Mouse (Mus musculus): ENCODE measurements at regions not wholly inside any gene's neighbourhood (a gene's known extent, or its start where the extent isn't known, plus 50 kb on each side); places are given as distances from the start of the nearest gene placed in this dataset.

DNA sequence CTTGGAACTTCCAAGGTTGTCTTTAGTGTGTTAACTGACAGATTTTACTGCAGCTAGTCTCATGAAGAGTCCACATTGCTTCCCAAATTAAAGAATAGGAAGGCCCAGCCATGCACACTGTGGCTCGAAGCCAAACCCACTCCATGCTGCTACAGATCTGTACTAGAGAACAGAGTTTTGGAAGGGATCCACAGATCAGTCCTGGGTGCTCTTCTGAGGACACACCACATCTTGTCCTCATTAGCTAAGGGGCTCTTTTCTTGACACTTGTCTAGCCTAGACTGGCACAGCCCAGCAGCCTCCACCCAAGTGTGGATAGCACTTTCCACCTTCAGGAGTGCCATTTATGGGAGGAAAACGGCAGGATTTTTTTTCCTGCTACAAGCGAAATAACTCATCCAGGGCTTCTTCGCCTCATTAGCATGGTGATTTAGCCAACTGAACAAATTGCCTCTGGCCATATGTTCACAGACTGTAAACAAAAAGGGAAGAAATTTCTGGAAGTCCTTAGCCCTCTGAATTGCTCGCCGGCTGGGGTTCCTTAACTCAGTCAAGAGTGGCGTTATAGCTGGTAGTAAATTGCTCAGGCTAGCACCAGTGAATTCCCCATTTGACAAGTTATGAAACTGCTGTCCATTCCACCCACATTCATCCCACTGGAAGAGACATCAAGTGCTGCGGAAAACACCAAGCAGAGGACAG lies 690.4 kb downstream of the Defb40 start:
- no peaks in the 10 kb centered on the region for H3K36me3 ChIP-seq
- no peak overlapping the region for H3K4me2 ChIP-seq (replicated peaks)
- 37% methylated on average over 8 of the region's 8 CpGs for WGBS
- no peaks in the 10 kb centered on the region for H3K9me3 ChIP-seq
- no peaks in the 10 kb centered on the region for H3K27me3 ChIP-seq
- H3K27ac ChIP-seq: no peak overlapping the region
- no peaks in the 10 kb centered on the region for H3K4me1 ChIP-seq
- H3K9ac ChIP-seq: no peak overlapping the region
- no peak overlapping the region for H3K4me3 ChIP-seq
- no peak for ATAC-seq (ENCODE audit: low FRiP score, low read depth)

DNA sequence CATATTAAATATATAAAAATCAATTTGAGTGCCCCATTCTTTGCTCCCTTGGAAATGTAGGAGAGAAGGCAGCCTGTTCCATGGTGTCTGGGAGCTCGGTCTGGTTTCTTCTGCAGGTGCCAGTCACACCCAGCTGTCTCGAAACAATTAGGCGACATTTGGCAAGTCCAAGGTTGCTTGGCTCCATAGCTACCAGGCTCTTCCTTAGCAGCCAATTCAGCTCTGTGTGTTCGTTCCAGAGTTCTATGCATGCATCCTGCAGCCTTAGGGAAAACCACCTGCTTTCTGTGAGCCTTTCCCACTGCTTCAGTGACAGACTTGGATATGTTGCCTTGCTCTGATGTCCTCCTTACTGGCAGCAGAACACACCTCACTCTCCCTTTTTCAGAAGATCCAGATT lies 698.1 kb downstream of the Defb40 start:
- Histone ChIP-seq H3K4me3 (no peak overlapping the region), H3K36me3 (no peaks in the 10 kb centered on the region), H3K4me1 (no peaks in the 10 kb centered on the region), H3K27me3 (no peaks in the 10 kb centered on the region), H3K9ac (no peak overlapping the region), H3K27ac (no peak overlapping the region), H3K9me3 (no peaks in the 10 kb centered on the region), H3K4me2 (replicated peaks) (no peak overlapping the region)
- no peak for ATAC-seq (ENCODE audit: low FRiP score, low read depth)
- WGBS: 67% methylated on average over 4 of the region's 4 CpGs

DNA sequence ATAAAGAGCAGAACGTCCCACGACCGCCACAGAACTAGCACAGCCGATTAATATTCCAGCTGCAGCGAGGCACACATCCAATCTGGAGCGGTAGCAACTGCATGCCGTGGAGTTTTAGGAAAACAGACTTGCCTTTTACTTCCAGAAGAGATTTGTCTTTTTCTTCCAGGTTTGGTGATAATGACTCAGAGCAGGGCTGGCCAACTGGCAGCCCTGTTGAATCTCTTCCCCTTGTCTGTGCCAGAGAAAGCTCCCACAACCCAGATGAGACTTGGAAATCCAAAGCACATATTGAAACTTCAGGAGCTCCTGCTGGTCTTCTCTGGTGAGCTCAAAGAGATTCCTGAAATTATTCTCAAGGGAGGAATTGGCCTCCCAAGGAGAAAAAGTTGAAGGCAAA lies 709.8 kb downstream of the Defb40 start:
- Histone ChIP-seq H3K27ac (no peak overlapping the region), H3K9ac (no peak overlapping the region), H3K27me3 (no peaks in the 10 kb centered on the region), H3K4me2 (replicated peaks) (no peak overlapping the region), H3K4me3 (no peak overlapping the region), H3K4me1 (no peaks in the 10 kb centered on the region), H3K36me3 (no peaks in the 10 kb centered on the region), H3K9me3 (no peaks in the 10 kb centered on the region)
- WGBS: 86% methylated on average over 7 of the region's 7 CpGs
- ATAC-seq (ENCODE audit: low FRiP score, low read depth): no peak

DNA sequence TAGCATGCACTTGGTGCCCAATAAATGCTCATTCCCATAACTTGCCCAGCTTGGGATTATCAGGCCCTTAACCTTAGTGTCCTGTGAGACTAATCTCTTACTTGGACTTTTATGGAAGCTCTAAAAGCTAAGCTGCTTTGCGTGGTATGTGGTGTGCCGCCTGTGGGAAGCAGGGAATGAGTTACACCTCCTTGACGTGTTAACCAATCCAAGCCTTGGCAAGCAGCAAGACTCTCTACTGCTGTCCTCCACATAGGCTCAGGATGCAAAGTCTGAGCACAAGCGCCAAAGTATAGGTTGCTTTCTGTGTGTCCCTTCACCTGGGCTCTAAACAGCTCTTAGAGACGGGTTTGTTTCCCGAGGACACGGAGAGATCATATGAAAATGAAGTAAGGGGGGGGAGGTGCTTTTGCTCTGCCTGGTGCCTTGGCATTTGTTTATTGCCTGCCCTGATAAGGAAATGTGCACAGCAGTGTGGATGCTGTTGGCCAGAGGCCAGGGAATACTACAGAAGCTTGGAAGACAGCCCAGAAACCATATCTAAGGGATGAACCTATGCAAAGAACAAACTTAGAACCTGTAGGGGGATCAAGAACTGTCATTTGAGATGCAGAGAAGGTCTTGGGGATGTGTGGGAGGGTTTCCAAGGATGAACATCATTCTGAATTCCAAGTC lies 719.6 kb downstream of the Defb40 start:
- WGBS: 66% methylated on average over 7 of the region's 7 CpGs
- no peaks in the 10 kb centered on the region for H3K9me3 ChIP-seq
- H3K4me1 ChIP-seq: no peaks in the 10 kb centered on the region
- no peaks in the 10 kb centered on the region for H3K27me3 ChIP-seq
- no peak overlapping the region for H3K4me2 ChIP-seq (replicated peaks)
- H3K4me3 ChIP-seq: no peak overlapping the region
- no peaks in the 10 kb centered on the region for H3K36me3 ChIP-seq
- H3K9ac ChIP-seq: no peak overlapping the region
- H3K27ac ChIP-seq: no peak overlapping the region
- ATAC-seq (ENCODE audit: low FRiP score, low read depth): no peak

DNA sequence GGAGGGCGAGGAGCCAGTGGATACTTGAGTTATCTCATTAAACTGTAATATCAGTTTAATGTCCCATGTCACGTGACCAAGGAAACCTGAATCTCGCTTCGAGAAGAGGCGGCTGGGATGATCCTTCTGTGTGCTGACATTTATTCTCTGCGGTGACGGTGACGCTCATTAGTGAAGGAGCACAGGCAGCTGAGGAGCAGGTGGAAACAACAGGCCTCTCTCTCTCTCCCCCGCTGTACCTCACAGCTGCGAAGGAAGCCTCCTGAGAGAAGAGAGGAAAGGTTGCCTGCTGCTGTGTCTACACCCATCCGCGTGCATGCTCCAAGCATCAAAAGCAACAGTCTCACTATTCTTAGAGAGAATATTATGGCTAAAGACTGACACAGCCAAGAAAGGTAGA lies 731.8 kb downstream of the Defb40 start:
- Histone ChIP-seq H3K9me3 (no peaks in the 10 kb centered on the region), H3K36me3 (no peaks in the 10 kb centered on the region), H3K27ac (no peak overlapping the region), H3K9ac (no peak overlapping the region), H3K4me2 (replicated peaks) (no peak overlapping the region), H3K4me1 (no peaks in the 10 kb centered on the region), H3K4me3 (no peak overlapping the region), H3K27me3 (no peaks in the 10 kb centered on the region)
- 90% methylated on average over 12 of the region's 12 CpGs for WGBS
- no peak for ATAC-seq (ENCODE audit: low FRiP score, low read depth)

DNA sequence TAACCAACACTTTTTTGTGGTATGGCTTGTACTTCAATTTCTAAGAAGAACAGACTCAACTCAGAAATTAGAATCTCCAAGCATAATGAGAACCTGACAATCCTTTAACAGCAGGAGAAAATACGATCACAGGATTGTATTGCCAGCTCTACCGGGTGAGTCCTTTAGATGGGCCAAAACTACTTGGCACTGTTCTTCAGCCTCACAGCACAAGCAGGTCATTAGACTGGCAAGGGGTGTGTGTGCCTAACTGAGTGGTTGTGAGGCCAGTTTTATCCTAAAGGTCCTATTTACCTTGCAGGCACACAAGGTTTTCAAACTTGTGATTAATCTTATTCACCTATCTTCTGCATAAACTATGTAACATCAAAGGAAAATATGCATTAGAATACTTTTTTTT lies 760.5 kb downstream of the Defb40 start:
- Histone ChIP-seq H3K9ac (no peak overlapping the region), H3K27ac (no peak overlapping the region), H3K9me3 (no peaks in the 10 kb centered on the region), H3K4me1 (no peaks in the 10 kb centered on the region), H3K36me3 (no peaks in the 10 kb centered on the region), H3K27me3 (no peaks in the 10 kb centered on the region), H3K4me2 (replicated peaks) (no peak overlapping the region), H3K4me3 (no peak overlapping the region)
- WGBS: 72% methylated on average over 2 of the region's 2 CpGs
- ATAC-seq (ENCODE audit: low FRiP score, low read depth): no peak

DNA sequence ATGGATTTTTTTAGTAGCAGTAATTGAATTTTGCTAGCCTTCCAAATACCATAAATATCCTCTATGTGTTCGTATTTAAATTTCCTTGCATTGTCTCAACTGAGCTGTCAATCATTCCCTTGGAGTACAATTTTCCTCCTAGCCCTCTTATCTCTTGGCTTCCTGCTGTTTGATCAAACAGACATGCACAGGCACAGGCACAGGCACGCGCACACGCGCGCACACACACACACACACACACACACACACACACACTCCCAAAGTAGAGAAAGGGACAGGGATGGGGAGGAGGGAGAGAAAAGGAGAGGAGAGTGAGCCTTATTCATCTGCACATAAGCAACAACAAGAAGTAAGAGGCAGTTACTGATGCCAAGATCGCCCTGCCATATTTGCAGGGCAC lies 760.9 kb downstream of the Defb40 start:
- Histone ChIP-seq H3K9me3 (no peaks in the 10 kb centered on the region), H3K27me3 (no peaks in the 10 kb centered on the region), H3K9ac (no peak overlapping the region), H3K4me2 (replicated peaks) (no peak overlapping the region), H3K4me3 (no peak overlapping the region), H3K36me3 (no peaks in the 10 kb centered on the region), H3K4me1 (no peaks in the 10 kb centered on the region), H3K27ac (no peak overlapping the region)
- no peak for ATAC-seq (ENCODE audit: low FRiP score, low read depth)
- 91% methylated on average over 7 of the region's 7 CpGs for WGBS

DNA sequence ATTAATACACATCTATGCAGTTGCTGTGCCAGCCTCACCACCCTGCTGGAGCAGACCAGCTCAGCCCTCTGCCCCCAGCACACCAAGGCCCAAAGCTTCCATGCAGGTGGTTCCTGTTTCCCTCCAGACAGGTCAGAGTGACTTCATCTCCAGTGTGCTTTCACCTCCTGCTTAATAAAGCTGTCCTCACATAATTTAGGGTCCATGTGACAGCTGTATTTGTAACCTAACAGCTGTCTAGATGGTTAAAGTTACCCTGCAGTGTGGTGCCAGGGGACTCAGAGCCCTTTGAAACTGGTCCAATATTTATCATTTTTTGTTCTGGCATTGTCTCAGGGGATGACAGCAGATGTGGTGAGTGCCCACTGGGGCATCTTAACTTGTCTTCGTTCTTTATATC lies 761.5 kb downstream of the Defb40 start:
- ATAC-seq (ENCODE audit: low FRiP score, low read depth): no peak; the same call in 1 of the 2 replicates
- WGBS: 57% methylated on average over 1 of the region's 1 CpGs
- Histone ChIP-seq H3K4me1 (no peaks in the 10 kb centered on the region), H3K36me3 (no peaks in the 10 kb centered on the region), H3K4me2 (replicated peaks) (no peak overlapping the region), H3K9me3 (no peaks in the 10 kb centered on the region), H3K27ac (no peak overlapping the region), H3K27me3 (no peaks in the 10 kb centered on the region), H3K9ac (no peak overlapping the region), H3K4me3 (no peak overlapping the region)

DNA sequence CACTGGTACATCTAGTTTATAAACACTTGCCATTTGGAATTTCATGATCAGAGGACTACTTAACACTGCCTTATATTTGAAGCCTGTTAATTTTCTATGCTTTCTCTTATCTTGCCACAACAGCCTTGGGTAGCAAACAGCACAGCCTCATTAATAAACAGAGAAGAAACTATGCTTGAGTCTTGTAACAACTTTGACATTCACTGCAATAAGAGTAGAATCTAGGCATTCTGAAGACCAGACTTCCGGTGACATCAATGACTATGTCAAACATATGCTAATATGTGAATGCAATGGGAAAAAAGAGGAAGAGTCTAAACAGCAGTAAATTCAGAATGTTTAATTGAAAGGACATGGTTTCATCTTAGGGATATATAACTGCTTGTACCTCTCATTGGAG lies 768.0 kb downstream of the Defb40 start:
- Histone ChIP-seq H3K9ac (no peak overlapping the region), H3K27me3 (no peaks in the 10 kb centered on the region), H3K4me3 (no peak overlapping the region), H3K36me3 (no peaks in the 10 kb centered on the region), H3K4me1 (no peaks in the 10 kb centered on the region), H3K4me2 (replicated peaks) (no peak overlapping the region), H3K9me3 (no peaks in the 10 kb centered on the region; the same call in 1 of the 2 replicates), H3K27ac (no peak overlapping the region)
- WGBS: 83% methylated on average over 1 of the region's 1 CpGs
- ATAC-seq (ENCODE audit: low FRiP score, low read depth): no peak

DNA sequence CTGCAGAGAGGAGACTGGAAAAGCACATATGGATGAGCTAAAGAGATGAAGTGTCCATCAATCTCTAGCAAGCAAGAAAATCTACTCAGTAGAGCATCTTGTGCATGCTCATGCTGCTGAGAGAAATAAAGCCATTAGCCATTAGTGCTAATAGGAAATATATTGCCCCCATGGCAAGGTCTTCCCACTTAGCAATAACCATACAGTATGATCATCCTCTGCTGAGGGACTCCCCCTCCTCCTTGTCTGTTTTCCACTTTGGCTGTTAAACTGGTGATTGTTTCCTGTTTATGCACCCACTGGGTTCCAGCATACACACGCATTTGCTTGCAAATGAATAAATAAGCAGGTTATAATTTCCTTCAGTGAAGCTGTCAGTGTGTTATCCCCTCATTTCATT lies 769.4 kb downstream of the Defb40 start:
- no peaks in the 10 kb centered on the region; the same call in 1 of the 2 replicates for H3K9me3 ChIP-seq
- ATAC-seq (ENCODE audit: low FRiP score, low read depth): no peak
- H3K27ac ChIP-seq: no peak overlapping the region
- H3K4me1 ChIP-seq: no peaks in the 10 kb centered on the region
- no peak overlapping the region for H3K4me2 ChIP-seq (replicated peaks)
- H3K4me3 ChIP-seq: no peak overlapping the region
- H3K36me3 ChIP-seq: no peaks in the 10 kb centered on the region
- 65% methylated on average over 1 of the region's 1 CpGs for WGBS
- no peaks in the 10 kb centered on the region for H3K27me3 ChIP-seq
- no peak overlapping the region for H3K9ac ChIP-seq

DNA sequence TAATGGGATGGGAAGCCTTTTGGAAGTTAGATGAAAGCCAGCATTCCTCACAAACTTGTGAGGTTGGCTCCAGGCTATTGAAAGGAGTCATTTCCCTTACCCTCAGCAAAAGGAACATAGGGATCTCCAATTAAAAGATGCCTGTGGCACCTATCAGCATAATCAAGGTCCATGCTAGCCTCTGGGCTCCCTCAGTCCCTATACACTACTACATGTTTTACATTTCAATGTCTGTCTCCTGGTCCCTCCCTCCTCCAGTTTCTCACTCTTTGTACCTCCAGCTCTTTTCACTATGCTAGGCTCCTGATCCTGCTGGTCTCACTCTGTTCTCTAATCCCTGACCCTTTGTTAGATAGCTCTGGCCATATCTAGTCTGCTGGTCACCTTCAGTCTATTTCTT lies 790.6 kb downstream of the Defb40 start:
- no peak overlapping the region for H3K27ac ChIP-seq
- no peak for ATAC-seq (ENCODE audit: low FRiP score, low read depth)
- no peak overlapping the region for H3K4me2 ChIP-seq (replicated peaks)

DNA sequence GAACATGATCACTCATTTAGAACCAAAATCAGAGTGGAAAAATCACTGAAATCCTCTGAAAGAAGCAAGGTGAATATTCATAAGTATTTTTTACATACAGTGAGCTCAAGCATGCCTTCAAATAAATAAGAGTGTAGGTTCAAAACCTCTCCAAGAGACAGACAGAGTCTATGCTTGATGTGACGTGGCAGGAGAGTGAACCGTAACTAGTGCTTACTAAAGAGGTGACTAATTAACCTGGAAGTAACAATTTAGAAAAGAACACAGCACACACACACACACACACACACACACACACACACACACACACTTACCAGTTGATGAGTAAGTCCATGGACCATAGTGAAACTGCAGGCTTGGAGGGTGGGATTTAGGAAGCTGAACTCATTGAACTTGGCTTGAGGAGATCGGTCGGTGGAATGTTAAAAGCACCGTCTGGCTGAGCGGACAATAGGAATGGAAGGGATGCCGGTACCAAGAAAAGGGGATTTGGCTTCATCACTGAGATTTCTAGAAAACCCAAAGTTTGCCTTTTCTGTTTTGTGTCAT lies 802.4 kb downstream of the Defb40 start:
- Histone ChIP-seq H3K9ac (no peak overlapping the region), H3K4me3 (no peak overlapping the region), H3K27me3 (no peaks in the 10 kb centered on the region), H3K9me3 (no peaks in the 10 kb centered on the region), H3K27ac (no peak overlapping the region), H3K4me2 (replicated peaks) (no peak overlapping the region), H3K36me3 (no peaks in the 10 kb centered on the region), H3K4me1 (no peaks in the 10 kb centered on the region)
- WGBS: 87% methylated on average over 7 of the region's 7 CpGs
- ATAC-seq (ENCODE audit: low FRiP score, low read depth): no peak

More for the DNA sequence above, 790.6 kb downstream of the Defb40 start:
- no peaks in the 10 kb centered on the region for H3K27me3 ChIP-seq
- no peaks in the 10 kb centered on the region for H3K4me1 ChIP-seq
- H3K36me3 ChIP-seq: no peaks in the 10 kb centered on the region
- H3K9ac ChIP-seq: no peak overlapping the region
- H3K4me3 ChIP-seq: no peak overlapping the region
- H3K9me3 ChIP-seq: no peaks in the 10 kb centered on the region

DNA sequence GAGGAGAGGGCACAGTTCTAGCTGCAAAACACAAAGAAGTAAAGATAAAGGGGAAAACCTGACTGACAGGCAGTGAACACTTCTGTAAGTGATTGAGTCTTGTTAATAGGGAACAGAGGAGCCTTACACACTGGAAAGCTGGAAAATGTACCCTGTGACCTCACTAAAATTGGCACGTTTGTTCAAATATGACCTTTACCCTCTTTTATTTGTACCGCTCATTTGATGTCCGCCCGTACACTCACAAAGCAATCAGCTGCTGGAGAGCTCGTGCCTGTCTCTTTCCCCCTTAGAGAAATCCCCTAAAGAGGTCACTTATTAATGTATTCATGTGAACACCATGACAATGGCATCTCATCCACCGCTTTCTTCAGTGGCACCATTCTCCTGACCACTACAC lies 819.4 kb downstream of the Defb40 start:
- no peak for ATAC-seq (ENCODE audit: low FRiP score, low read depth)
- Histone ChIP-seq H3K4me1 (no peaks in the 10 kb centered on the region), H3K9me3 (no peaks in the 10 kb centered on the region), H3K27ac (no peak overlapping the region), H3K9ac (no peak overlapping the region), H3K4me3 (no peak overlapping the region), H3K36me3 (no peaks in the 10 kb centered on the region), H3K27me3 (no peaks in the 10 kb centered on the region), H3K4me2 (replicated peaks) (no peak overlapping the region)
- WGBS: 26% methylated on average over 6 of the region's 6 CpGs

Measured in limb, embryonic 13.5 days (tissue).